Mouse (Mus musculus): ENCODE measurements at regions not wholly inside any gene's neighbourhood (a gene's known extent, or its start where the extent isn't known, plus 50 kb on each side); places are given as distances from the start of the nearest gene placed in this dataset.
A peak's percentile ranks its signal among the peaks of the same experiment; 100 is the strongest.

DNA sequence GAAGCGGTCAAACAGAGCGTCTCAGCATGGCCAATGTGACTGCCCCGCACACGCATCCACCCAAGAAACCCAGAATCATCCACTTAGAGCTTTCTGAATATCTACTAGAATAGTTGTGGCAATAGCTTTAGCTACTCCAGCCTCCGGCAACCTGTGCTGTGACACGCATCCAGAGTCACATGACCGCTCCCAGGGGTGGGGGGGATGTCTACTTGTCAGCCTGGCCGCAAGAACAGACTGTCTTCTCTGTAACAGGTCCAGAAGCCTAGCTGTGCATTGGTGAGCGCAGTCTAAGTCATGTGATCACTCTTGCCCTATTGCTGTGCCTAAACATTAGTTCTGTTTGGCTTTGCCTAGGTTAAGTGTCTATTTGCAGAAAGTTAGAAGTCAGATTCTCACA is 137.5 kb downstream of the Zfp706 start:
- no peak for ATAC-seq (replicated peaks; ENCODE audit: low FRiP score, poor library complexity, severe bottlenecking)

DNA sequence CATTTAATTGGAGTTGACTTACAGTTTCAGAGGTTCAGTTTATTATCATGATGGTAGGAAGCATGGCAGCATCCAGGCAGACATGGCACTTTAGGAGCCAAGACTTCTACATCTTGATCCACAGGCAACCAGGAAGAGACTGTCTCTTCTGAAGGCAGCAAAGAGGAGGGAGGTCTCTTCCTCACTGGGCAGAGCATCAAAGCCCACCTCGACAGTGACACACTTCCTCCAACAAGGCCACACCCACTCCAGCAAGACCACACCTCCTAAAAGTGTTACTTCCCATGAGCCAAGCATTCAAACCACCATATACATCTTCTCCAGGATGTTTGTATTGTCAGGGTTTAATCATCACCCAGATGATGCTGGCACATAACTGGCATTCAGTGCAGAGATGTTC is 141.5 kb downstream of the Zfp706 start:
- ATAC-seq (replicated peaks; ENCODE audit: low FRiP score, poor library complexity, severe bottlenecking): no peak

DNA sequence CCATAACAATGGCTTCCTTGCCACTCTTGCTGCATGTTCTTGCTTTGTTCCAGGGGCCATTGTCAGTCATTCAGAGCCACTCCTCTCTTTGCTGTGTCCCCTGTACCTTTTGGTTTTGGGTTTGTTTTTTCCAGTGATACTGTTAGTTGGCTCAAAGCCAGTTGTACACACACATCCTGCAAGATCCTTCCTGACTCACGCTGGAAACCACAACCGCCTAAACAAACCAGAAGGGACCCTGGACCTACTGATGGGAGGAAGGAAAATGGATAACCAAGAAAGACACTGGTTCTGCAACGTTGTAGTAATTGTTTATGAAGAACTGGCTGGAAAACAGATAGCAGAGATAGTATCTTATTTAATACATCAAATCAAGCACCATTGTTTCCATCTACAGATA is 142.2 kb downstream of the Zfp706 start:
- ATAC-seq (replicated peaks; ENCODE audit: low FRiP score, poor library complexity, severe bottlenecking): no peak

DNA sequence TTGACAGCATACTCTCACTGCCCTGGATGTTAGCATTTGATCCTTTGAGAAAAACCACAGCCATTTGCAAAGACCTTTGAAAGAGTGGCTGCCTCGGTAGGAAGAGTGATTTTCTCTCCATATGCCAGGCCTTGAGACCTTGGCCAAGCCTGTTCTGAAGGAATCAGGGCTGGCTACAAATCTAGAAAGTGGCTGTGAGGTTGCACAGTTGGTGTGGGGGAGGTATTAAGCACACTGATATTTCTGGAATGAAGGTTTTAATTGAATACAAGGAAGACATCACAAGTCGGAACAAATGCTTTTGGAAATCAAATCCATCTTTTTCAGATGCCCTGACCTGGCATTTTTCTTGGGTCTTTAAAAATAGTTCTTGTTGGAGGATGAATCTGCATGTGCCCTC is 143.5 kb downstream of the Zfp706 start:
- ATAC-seq (replicated peaks; ENCODE audit: low FRiP score, poor library complexity, severe bottlenecking): no peak

DNA sequence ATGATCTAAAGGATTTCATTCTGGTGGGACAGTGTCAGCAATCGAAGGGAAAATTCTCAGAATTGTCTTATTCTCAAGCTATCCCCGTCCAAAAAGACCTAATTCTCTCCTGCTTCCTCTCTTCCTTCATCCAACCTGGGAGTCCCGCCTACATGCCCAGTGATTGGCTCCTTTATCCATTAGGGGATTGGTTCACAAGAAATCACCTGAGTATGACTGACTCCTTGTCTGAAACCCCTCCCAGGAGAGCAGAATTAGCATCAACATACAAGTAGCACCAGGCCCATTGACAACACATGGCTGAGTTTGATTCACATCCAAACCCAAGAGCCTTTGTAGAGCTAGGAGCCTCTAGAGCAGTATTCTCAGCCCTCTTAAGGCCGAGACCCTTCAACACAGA is 148.9 kb downstream of the Zfp706 start:
- no peak for ATAC-seq (replicated peaks; ENCODE audit: low FRiP score, poor library complexity, severe bottlenecking)

DNA sequence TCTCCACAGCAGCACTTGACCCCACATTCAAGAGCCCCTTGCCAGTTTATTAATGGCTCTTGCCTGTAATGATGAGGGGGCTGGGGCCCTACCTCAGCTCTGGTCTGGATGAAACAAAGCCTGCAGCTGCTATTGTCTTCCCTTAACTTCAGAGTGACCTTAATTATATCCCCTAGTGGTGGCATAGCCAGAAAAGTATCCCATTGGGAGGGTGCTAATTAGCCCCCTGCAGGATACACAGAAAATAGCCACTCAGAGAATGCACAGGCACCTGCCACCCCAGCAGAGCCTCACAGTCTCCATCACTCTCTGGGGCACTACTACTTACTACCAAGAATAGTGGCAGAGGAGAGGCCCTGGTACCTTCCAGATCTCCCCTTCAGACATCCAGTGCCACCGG is 150.0 kb downstream of the Zfp706 start:
- no peak for ATAC-seq (replicated peaks; ENCODE audit: low FRiP score, poor library complexity, severe bottlenecking)

DNA sequence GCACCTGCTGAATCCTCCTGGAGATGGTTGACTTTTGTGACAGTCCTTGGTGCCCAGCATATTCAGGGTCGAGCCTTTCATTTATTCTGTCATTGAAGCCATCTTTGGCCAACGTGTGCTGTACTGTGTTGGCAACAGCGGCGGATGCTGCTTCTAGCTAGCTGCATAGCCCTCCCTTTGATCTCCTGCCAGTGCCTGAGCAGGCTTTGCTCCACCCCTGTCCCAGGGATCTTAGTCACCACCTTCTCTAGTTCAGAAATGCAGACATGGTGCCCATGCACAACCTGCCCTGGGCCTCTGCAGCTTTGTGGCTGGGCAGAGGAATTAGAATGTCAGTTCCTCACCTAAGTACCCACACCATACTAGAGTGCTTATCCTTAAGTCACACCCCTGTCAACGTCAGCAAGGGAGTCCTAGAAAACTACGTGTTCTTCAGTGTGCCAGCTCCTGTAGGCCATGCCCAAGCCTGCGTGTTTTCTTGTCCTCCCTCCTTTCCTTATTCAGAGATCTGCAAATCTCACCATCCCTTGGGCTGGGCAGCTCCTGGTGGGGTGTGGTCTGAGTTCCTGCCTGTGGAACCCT is 151.9 kb downstream of the Zfp706 start:
- ATAC-seq (replicated peaks; ENCODE audit: low FRiP score, poor library complexity, severe bottlenecking): 0 out of 2 replicates have a peak, but pooled peaks have one; percentile 51

DNA sequence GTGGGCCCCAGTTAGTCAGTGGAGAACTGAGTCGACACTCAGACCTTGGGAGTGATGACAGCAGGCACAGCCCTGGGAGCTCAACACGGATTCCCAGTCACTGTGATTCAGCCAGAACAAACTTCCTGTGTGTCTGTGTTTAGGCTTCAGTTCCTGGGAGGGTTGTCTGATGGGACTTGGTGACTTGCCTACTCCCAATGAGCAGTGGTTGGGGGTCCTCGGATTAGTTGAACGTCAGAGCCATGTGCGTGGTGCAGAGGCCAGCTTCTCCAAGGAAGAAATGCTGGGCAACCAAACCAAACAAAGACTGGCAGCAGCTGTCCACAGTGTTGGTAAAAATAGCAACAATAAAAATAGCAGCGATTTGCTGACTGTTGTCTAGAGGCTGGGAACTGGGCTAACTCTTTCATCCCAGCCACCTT is 152.7 kb downstream of the Zfp706 start:
- ATAC-seq (replicated peaks; ENCODE audit: low FRiP score, poor library complexity, severe bottlenecking): no peak

DNA sequence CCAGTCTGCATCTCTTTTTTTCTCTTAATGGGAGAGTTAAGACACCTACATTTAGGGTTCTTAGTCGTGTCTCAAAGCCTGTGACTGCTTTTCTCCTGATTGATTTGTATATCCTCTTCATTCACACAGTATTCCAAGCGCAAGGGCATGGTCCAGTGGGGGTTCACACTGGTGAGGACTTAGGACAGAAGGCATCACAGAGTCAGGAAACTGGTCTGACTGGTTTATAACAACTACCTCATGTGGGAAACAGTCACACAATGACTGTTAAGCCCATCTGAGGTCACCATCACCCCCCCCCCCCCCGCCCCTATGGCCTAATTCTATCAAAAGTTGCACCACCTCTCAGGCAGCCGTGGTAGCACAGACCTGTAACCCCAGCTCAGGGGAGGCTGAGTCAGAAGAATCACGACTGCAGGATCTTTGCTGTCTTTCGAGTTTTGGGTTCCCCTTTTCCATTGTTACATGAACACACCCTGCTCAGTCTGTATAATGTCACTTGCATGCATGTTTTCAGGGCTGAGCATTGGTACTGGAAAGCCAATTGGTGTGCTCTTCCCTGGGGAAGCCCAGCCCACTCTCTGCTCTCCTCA is 155.2 kb downstream of the Zfp706 start:
- ATAC-seq (replicated peaks; ENCODE audit: low FRiP score, poor library complexity, severe bottlenecking): no peak

DNA sequence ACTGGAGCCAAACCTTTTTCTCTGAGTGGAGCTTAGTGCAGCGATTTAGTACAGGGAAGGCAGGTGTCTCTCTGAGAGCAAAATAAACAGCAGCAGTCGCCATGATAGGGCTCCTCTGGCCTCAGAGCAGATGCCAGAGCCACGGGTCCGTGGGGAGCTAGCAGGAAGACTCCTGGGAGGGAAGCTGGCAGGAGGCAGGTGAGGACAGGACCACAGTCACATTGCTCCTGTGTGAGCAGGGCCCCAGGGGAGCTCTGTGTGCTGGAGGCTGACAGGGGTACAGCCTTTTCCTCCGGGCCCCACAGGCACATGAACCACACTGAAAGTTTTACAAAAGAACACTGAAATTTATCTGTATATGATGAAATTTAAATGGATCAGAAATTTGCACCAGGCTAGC is 159.3 kb downstream of the Zfp706 start:
- no peak for ATAC-seq (replicated peaks; ENCODE audit: low FRiP score, poor library complexity, severe bottlenecking)

DNA sequence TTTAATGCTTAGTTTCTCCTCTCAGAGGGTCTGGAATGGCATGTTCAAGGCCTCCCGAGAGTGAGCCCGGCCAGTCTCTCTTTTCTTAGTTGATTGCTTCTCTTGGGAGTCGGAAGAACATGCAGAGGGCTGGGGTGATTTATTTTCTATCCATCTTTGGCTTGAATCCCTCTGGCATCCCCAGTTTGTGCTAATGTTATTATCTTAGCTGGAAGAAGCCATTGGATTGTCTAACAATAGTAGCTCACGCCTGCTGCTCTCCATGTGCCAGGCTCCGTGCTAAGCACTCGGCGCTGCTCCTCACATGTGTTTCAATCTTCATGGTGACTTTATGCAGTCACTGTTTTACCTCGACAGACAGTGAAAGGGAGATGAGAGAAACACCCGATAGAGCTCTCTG is 160.8 kb downstream of the Zfp706 start:
- no peak for ATAC-seq (replicated peaks; ENCODE audit: low FRiP score, poor library complexity, severe bottlenecking)

Data from erythroblast, adult 5-6 weeks (primary cell).